Mouse (Mus musculus): ENCODE measurements around the gene Mxi1.

DNA sequence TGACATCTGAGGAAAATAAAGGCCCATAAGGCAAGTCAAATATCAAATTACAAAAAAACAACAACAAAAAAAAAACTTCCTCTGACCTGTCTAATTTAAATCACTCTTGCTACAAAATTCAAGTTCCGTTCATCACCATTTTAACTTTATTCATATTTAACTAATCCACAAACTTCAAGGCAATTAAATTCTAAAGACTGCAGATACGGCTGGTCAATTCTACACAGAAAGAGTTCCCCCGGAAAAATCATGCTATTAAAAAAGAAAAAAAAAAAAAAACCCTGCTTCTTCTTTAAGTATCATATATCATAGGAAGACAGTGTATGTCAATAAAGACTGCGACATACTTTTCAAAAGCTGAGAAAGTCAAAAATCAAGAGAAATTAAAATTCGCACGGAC lies 79.1 kb downstream of the Mxi1 start:
- 0 out of 2 replicates have a peak, but pooled peaks have one; percentile 11 for TF ChIP-seq CHD2 (IDR thresholded peaks at IDR 0.05; ENCODE audit: low read depth, low read length)
- no peak for TF ChIP-seq HCFC1 (IDR thresholded peaks at IDR 0.05; ENCODE audit: borderline replicate concordance, insufficient read depth, low read length)

Measured in ES-E14 (cell line).